Mouse (Mus musculus): ENCODE measurements at regions not wholly inside any gene's neighbourhood (a gene's known extent, or its start where the extent isn't known, plus 50 kb on each side); places are given as distances from the start of the nearest gene placed in this dataset.

DNA sequence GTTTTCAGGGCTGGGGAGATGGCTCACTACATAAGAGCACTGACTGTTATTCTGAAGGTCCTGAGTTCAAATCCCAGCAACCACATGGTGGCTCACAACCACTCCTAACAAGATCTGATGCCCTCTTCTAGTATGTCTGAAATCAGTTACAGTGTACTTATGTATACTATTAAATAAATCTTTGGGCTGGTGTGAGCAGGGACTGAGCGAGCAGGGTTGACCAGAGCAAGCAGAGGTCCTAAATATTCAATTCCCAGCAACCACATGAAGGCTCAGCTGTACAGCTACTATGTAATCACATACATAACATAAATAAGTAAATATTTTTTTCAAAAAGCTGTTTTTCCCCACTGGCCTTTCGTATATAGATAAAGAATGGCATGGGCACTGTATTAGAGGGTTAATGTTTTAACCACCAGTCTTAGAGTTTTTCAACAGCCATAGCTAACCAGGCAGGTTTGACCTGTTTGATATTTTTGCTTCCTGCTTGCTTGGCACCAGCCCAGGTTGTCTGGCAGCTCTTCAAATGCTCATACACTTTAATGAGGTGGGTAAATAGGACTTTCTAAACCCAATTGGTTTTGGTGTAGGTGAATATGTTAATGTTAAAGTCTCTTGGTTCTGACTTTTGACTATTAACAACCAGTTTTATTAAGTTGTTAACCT lies 134.1 kb upstream of the Fam84a start:
- H3K27ac ChIP-seq (ENCODE audit: insufficient read depth, low read depth, low read length), result no peak overlapping the region
- WGBS, result 43% methylated on average over 2 of the region's 2 CpGs
- no peak for TF ChIP-seq CTCF (IDR thresholded peaks at IDR 0.05; ENCODE audit: extremely low read depth, insufficient read length, insufficient replicate concordance, low read depth, low read length)
- no peak for TF ChIP-seq POLR2A (IDR thresholded peaks at IDR 0.05; ENCODE audit: low read depth, low read length)

DNA sequence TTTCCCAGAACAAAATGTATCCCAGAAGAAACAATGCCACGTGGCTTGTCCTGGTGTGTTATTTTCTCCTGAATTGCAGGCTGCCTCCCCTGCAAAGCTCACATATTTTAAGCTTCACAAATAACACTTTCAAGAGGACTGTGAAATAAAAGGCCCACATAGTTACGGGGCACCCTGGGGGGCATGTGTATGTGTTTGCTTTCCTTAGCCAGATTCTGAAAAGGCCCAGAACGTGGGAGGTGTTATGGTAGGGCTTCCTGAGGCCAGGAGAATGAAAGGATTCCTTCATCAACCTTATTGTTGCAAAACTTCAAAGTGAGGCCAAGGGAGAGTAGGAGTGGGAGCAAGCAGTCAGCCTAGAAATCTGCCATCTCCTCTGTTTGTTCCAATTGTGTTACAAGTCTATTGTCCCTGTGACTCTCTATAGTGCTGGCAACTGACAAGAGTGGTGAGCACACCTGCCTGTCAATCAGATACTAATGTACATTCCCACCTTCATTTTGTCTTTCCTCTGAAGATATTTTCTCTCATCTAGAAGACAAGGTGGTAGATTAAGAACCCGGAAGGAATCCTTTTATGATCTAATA lies 131.3 kb upstream of the Fam84a start:
- Histone ChIP-seq H3K27ac (ENCODE audit: insufficient read depth, low read depth, low read length) (no peak overlapping the region), H3K4me3 (ENCODE audit: low read depth, low read length) (no peak overlapping the region), H3K27me3 (ENCODE audit: control insufficient read depth, insufficient read depth, low read length) (no peaks in the 10 kb centered on the region), H3K4me1 (ENCODE audit: control insufficient read depth, insufficient read depth, insufficient read length, low read length) (no peaks in the 10 kb centered on the region), H3K36me3 (ENCODE audit: control insufficient read depth, insufficient read depth, low read length) (no peaks in the 10 kb centered on the region)
- no peak for TF ChIP-seq POLR2A (IDR thresholded peaks at IDR 0.05; ENCODE audit: low read depth, low read length)
- TF ChIP-seq CTCF (IDR thresholded peaks at IDR 0.05; ENCODE audit: extremely low read depth, insufficient read length, insufficient replicate concordance, low read depth, low read length), result no peak
- 66% methylated on average over 4 of the region's 4 CpGs for WGBS

More for the DNA sequence above, 134.1 kb upstream of the Fam84a start:
- no peaks in the 10 kb centered on the region for H3K27me3 ChIP-seq (ENCODE audit: control insufficient read depth, insufficient read depth, low read length)
- no peak overlapping the region for H3K4me3 ChIP-seq (ENCODE audit: low read depth, low read length)
- H3K36me3 ChIP-seq (ENCODE audit: control insufficient read depth, insufficient read depth, low read length), result no peaks in the 10 kb centered on the region
- H3K4me1 ChIP-seq (ENCODE audit: control insufficient read depth, insufficient read depth, insufficient read length, low read length), result no peaks in the 10 kb centered on the region

DNA sequence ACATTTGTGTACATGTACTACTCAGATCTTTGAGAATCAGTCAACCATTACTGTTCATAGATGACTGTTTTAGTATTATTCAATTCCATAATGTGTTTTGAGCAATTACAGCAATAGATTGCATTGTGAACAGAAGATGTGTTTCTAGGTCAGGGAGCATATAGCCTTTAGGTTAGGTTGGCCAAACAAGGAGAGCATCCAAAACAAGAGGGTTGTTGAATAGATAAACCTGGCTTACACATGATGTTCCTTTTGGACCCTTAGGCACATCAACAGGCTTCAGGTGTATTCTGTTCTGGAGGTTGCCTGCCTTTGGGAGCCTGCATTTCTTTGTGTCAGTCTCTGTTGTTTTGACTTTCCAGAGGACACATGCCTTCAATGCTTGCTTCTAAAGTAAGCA lies 123.4 kb upstream of the Fam84a start:
- TF ChIP-seq POLR2A (IDR thresholded peaks at IDR 0.05; ENCODE audit: low read depth, low read length), result no peak
- TF ChIP-seq CTCF (IDR thresholded peaks at IDR 0.05; ENCODE audit: extremely low read depth, insufficient read length, insufficient replicate concordance, low read depth, low read length), result no peak
- Histone ChIP-seq H3K36me3 (ENCODE audit: control insufficient read depth, insufficient read depth, low read length) (no peaks in the 10 kb centered on the region), H3K27ac (ENCODE audit: insufficient read depth, low read depth, low read length) (no peak overlapping the region), H3K4me1 (ENCODE audit: control insufficient read depth, insufficient read depth, insufficient read length, low read length) (no peaks in the 10 kb centered on the region), H3K27me3 (ENCODE audit: control insufficient read depth, insufficient read depth, low read length) (no peaks in the 10 kb centered on the region), H3K4me3 (ENCODE audit: low read depth, low read length) (no peak overlapping the region)

- no peak overlapping the region for H3K4me3 ChIP-seq (ENCODE audit: low read depth, low read length)
- TF ChIP-seq CTCF (IDR thresholded peaks at IDR 0.05; ENCODE audit: extremely low read depth, insufficient read length, insufficient replicate concordance, low read depth, low read length) (no peak), POLR2A (IDR thresholded peaks at IDR 0.05; ENCODE audit: low read depth, low read length) (no peak)
- H3K36me3 ChIP-seq (ENCODE audit: control insufficient read depth, insufficient read depth, low read length), result no peaks in the 10 kb centered on the region
- H3K4me1 ChIP-seq (ENCODE audit: control insufficient read depth, insufficient read depth, insufficient read length, low read length), result no peaks in the 10 kb centered on the region
- 96% methylated on average over 5 of the region's 5 CpGs for WGBS
- no peaks in the 10 kb centered on the region for H3K27me3 ChIP-seq (ENCODE audit: control insufficient read depth, insufficient read depth, low read length)
- H3K27ac ChIP-seq (ENCODE audit: insufficient read depth, low read depth, low read length), result no peak overlapping the region
Measured at GRCm38 (mm10) chr12:14274796-14275195, 122.9 kb upstream of the Fam84a start.

DNA sequence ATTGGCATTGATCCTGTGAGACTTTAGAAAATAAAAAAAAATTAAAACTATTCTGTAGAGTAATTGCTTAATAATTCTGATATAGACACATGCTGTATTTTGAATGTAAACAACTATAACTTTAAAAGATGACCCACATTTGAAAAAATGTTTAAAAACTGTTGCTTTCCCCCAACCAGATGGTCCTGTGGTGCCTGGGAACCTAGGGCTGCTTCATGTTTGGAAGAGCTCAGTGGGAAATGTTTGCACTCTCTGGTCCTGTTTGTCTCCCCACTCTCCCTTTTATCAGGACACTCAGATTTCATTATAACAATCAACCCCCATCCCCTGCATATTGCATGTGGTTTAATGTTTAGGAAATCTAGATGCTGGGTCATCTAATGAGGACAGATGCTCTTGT lies 119.4 kb upstream of the Fam84a start:
- Histone ChIP-seq H3K4me1 (ENCODE audit: control insufficient read depth, insufficient read depth, insufficient read length, low read length) (no peaks in the 10 kb centered on the region), H3K27me3 (ENCODE audit: control insufficient read depth, insufficient read depth, low read length) (no peaks in the 10 kb centered on the region), H3K36me3 (ENCODE audit: control insufficient read depth, insufficient read depth, low read length) (no peaks in the 10 kb centered on the region), H3K27ac (ENCODE audit: insufficient read depth, low read depth, low read length) (no peak overlapping the region), H3K4me3 (ENCODE audit: low read depth, low read length) (no peak overlapping the region)
- TF ChIP-seq POLR2A (IDR thresholded peaks at IDR 0.05; ENCODE audit: low read depth, low read length) (no peak), CTCF (IDR thresholded peaks at IDR 0.05; ENCODE audit: extremely low read depth, insufficient read length, insufficient replicate concordance, low read depth, low read length) (no peak)

GRCm38 (mm10) chr12:14261102-14261501 lies 109.2 kb upstream of the Fam84a start:
- TF ChIP-seq CTCF (IDR thresholded peaks at IDR 0.05; ENCODE audit: extremely low read depth, insufficient read length, insufficient replicate concordance, low read depth, low read length) (no peak), POLR2A (IDR thresholded peaks at IDR 0.05; ENCODE audit: low read depth, low read length) (no peak)
- H3K27ac ChIP-seq (ENCODE audit: insufficient read depth, low read depth, low read length), result no peak overlapping the region
- H3K4me1 ChIP-seq (ENCODE audit: control insufficient read depth, insufficient read depth, insufficient read length, low read length), result no peaks in the 10 kb centered on the region
- H3K4me3 ChIP-seq (ENCODE audit: low read depth, low read length), result no peak overlapping the region
- H3K27me3 ChIP-seq (ENCODE audit: control insufficient read depth, insufficient read depth, low read length), result no peaks in the 10 kb centered on the region
- WGBS, result 88% methylated on average over 2 of the region's 2 CpGs
- H3K36me3 ChIP-seq (ENCODE audit: control insufficient read depth, insufficient read depth, low read length), result no peaks in the 10 kb centered on the region

DNA sequence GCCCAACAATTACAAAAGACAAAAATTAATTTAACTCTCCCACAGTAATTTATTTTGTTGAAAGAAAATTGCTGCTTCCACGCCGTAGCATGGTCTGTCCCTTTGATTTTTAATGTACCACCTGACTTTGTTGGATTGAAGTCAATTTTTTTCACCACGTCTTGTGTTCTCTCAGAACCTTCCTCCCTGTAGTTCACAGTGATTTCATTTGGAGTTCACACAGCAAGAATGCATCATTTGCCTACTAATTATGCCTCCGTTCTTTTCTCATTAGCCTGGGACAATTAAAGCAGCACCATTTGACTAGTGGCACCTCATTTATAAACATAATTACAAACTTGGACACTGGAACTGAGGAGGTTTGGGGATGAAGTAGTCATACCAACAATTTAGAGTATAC lies 108.4 kb upstream of the Fam84a start:
- 86% methylated on average over 4 of the region's 4 CpGs for WGBS
- Histone ChIP-seq H3K4me3 (ENCODE audit: low read depth, low read length) (no peak overlapping the region), H3K27me3 (ENCODE audit: control insufficient read depth, insufficient read depth, low read length) (no peaks in the 10 kb centered on the region), H3K36me3 (ENCODE audit: control insufficient read depth, insufficient read depth, low read length) (no peaks in the 10 kb centered on the region), H3K4me1 (ENCODE audit: control insufficient read depth, insufficient read depth, insufficient read length, low read length) (no peaks in the 10 kb centered on the region), H3K27ac (ENCODE audit: insufficient read depth, low read depth, low read length) (no peak overlapping the region)
- no peak for TF ChIP-seq CTCF (IDR thresholded peaks at IDR 0.05; ENCODE audit: extremely low read depth, insufficient read length, insufficient replicate concordance, low read depth, low read length)
- no peak for TF ChIP-seq POLR2A (IDR thresholded peaks at IDR 0.05; ENCODE audit: low read depth, low read length)
